Mouse (Mus musculus) MEL (cell line): ENCODE measurements around the gene Pgm2. TPM values are rescaled to one million over a fixed set of nuclear protein-coding genes. Genes with fewer than 3 reads are reported as not detected.

Experiments used
- DNase-seq: peaks from one replicate; pipeline ENCODE4 v3.0.0; 2011; ENCODE audit warnings: low read depth, low spot score
- H3K27ac ChIP-seq: 2 replicates; pipeline ENCODE4 v1.5.1; 2012; ENCODE audit warnings: low read depth, mild to moderate bottlenecking, control low read depth, low read length, moderate library complexity; ENCODE audit not compliant: control insufficient read depth
- H3K27me3 ChIP-seq, 2 experiments: fragments of 150-350 bp in 1 of 2; sonication (generic) in 1 of 2; 2 replicates each; pipeline ENCODE4 v1.6.1; 2012; ENCODE audit warnings: low read length in 2 of 2, mild to moderate bottlenecking in 2 of 2, improper control_type of control experiment in 1 of 2, moderate library complexity in 1 of 2; ENCODE audit not compliant: insufficient read depth in 2 of 2, control insufficient read depth in 1 of 2
- H3K36me3 ChIP-seq, 2 experiments: 2 replicates each; pipeline ENCODE4 v1.6.1; 2012 to 2014; ENCODE audit warnings: low read length in 2 of 2, improper control_type of control experiment in 1 of 2, inconsistent platforms in 1 of 2, mild to moderate bottlenecking in 1 of 2; ENCODE audit not compliant: insufficient read depth in 2 of 2, control insufficient read depth in 1 of 2
- H3K4me1 ChIP-seq, 2 experiments: fragments of 150-350 bp in 1 of 2; sonication (generic) in 1 of 2; 2 replicates each; pipeline ENCODE4 v1.6.1; 2012; ENCODE audit warnings: low read length in 2 of 2, improper control_type of control experiment in 1 of 2, mild to moderate bottlenecking in 1 of 2; ENCODE audit not compliant: insufficient read depth in 2 of 2, control insufficient read depth in 1 of 2
- H3K4me3 ChIP-seq, 2 experiments: fragments of 150-350 bp in 1 of 2; sonication (generic) in 1 of 2; 2 replicates each; pipeline ENCODE4 v1.5.1; 2012; ENCODE audit warnings: low read depth in 2 of 2, low read length in 2 of 2, mild to moderate bottlenecking in 2 of 2, moderate library complexity in 2 of 2, control low read depth in 1 of 2, improper control_type of control experiment in 1 of 2; ENCODE audit not compliant: control insufficient read depth in 1 of 2, insufficient read depth in 1 of 2
- H3K79me2 ChIP-seq: 2 replicates; pipeline ENCODE4 v1.6.1; 2012; ENCODE audit warnings: mild to moderate bottlenecking, low read length, moderate library complexity; ENCODE audit not compliant: control insufficient read depth, poor library complexity, insufficient read depth
- H3K9ac ChIP-seq: 2 replicates; pipeline ENCODE4 v1.6.1; 2012; ENCODE audit warnings: low read depth, mild to moderate bottlenecking, control low read depth, low read length, moderate library complexity; ENCODE audit not compliant: control insufficient read depth, poor library complexity, severe bottlenecking
- H3K9me3 ChIP-seq: fragments of 150-350 bp; sonication (generic); replicated peaks from 2 replicates; pipeline ENCODE4 v1.6.1; 2012; ENCODE audit warnings: mild to moderate bottlenecking, low read length, improper control_type of control experiment, moderate library complexity; ENCODE audit not compliant: insufficient read depth
- BHLHE40 ChIP-seq: IDR thresholded peaks from 2 replicates; pipeline ENCODE4 v1.6.1; 2012; ENCODE audit warnings: low read depth, mild to moderate bottlenecking, inconsistent platforms, low read length, improper control_type of control experiment, borderline replicate concordance
- CHD1 ChIP-seq: IDR thresholded peaks from 2 replicates; pipeline ENCODE4 v1.6.1; 2012; ENCODE audit warnings: low read depth, mild to moderate bottlenecking, inconsistent platforms, low read length, improper control_type of control experiment
- CHD2 ChIP-seq: IDR thresholded peaks from 2 replicates; pipeline ENCODE4 v1.6.1; 2011; ENCODE audit warnings: low read length, improper control_type of control experiment
- CTCF ChIP-seq, 3 experiments: IDR thresholded peaks in 2 of 3; conservative IDR thresholded peaks in 1 of 3; 2 replicates each; pipeline ENCODE4 v1.5.1; 2011 to 2012; ENCODE audit warnings: low read length in 3 of 3, low read depth in 2 of 3, mild to moderate bottlenecking in 2 of 3, improper control_type of control experiment in 1 of 3, inconsistent platforms in 1 of 3, mixed read lengths in 1 of 3, moderate library complexity in 1 of 3; ENCODE audit not compliant: control insufficient read depth in 1 of 3, insufficient read depth in 1 of 3, poor library complexity in 1 of 3, severe bottlenecking in 1 of 3
- E2F4 ChIP-seq: IDR thresholded peaks from 2 replicates; pipeline ENCODE4 v1.6.1; 2011; ENCODE audit warnings: low read depth, low read length, improper control_type of control experiment, borderline replicate concordance
- ELF1 ChIP-seq: IDR thresholded peaks from 2 replicates; pipeline ENCODE4 v1.6.1; 2014; ENCODE audit warnings: low read depth, mild to moderate bottlenecking, inconsistent platforms, low read length, improper control_type of control experiment, moderate library complexity
- EP300 ChIP-seq, 2 experiments: IDR thresholded peaks; 2 replicates each; pipeline ENCODE4 v1.6.1; 2011; ENCODE audit warnings: improper control_type of control experiment in 2 of 2, low read length in 2 of 2, low read depth in 1 of 2, mild to moderate bottlenecking in 1 of 2
- GATA1 ChIP-seq: IDR thresholded peaks from 2 replicates; pipeline ENCODE4 v1.6.1; 2011; ENCODE audit warnings: low read depth, low read length, improper control_type of control experiment
- HCFC1 ChIP-seq: IDR thresholded peaks from 2 replicates; pipeline ENCODE4 v1.6.1; 2012; ENCODE audit warnings: low read depth, mild to moderate bottlenecking, inconsistent platforms, low read length, improper control_type of control experiment, moderate library complexity
- MAFK ChIP-seq: IDR thresholded peaks from 2 replicates; pipeline ENCODE4 v1.6.1; 2011; ENCODE audit warnings: low read depth, mild to moderate bottlenecking, low read length, improper control_type of control experiment, borderline replicate concordance
- MAZ ChIP-seq: IDR thresholded peaks from 2 replicates; pipeline ENCODE4 v1.6.1; 2012; ENCODE audit warnings: low read depth, mild to moderate bottlenecking, inconsistent platforms, low read length, improper control_type of control experiment
- MXI1 ChIP-seq: IDR thresholded peaks from 2 replicates; pipeline ENCODE4 v1.6.1; 2011; ENCODE audit warnings: mild to moderate bottlenecking, low read depth, low read length, improper control_type of control experiment
- MYC ChIP-seq: IDR thresholded peaks from 2 replicates; pipeline ENCODE4 v1.6.1; 2011; ENCODE audit warnings: low read depth, mild to moderate bottlenecking, low read length, improper control_type of control experiment, moderate library complexity
- NELFE ChIP-seq: IDR thresholded peaks from 2 replicates; pipeline ENCODE4 v1.6.1; 2011; ENCODE audit warnings: low read depth, low read length, improper control_type of control experiment
- POLR2AphosphoS2 ChIP-seq: IDR thresholded peaks from 2 replicates; pipeline ENCODE4 v1.6.1; 2011; ENCODE audit warnings: low read length, improper control_type of control experiment
- RCOR1 ChIP-seq: IDR thresholded peaks from 2 replicates; pipeline ENCODE4 v1.6.1; 2012; ENCODE audit warnings: low read depth, mild to moderate bottlenecking, inconsistent platforms, low read length, improper control_type of control experiment
- SIN3A ChIP-seq: IDR thresholded peaks from 2 replicates; pipeline ENCODE4 v1.6.1; 2012; ENCODE audit warnings: low read length, improper control_type of control experiment, inconsistent platforms
- SMC3 ChIP-seq: IDR thresholded peaks from 2 replicates; pipeline ENCODE4 v1.6.1; 2011; ENCODE audit warnings: low read depth, low read length, improper control_type of control experiment
- UBTF ChIP-seq: IDR thresholded peaks from 2 replicates; pipeline ENCODE4 v1.6.1; 2012; ENCODE audit warnings: low read depth, mild to moderate bottlenecking, inconsistent platforms, low read length, improper control_type of control experiment, moderate library complexity, borderline replicate concordance; ENCODE audit not compliant: insufficient read depth
- ZNF384 ChIP-seq: IDR thresholded peaks from 2 replicates; pipeline ENCODE4 v1.6.1; 2012; ENCODE audit warnings: low read depth, mild to moderate bottlenecking, inconsistent platforms, low read length, improper control_type of control experiment
- polyA plus RNA-seq, 2 experiments: library from polyadenylated mRNA; stranded (reverse) in 1 of 2; unstranded in 1 of 2; fragments of >175 nt in 1 of 2; fragments of >200 nt in 1 of 2; gene quantifications; 2 replicates each; pipeline versions ENCODE4 v1.2.1 to v1.2.4; 2012; ENCODE audit warnings: low replicate concordance in 2 of 2, low read depth in 1 of 2; ENCODE audit not compliant: insufficient read length in 2 of 2, insufficient read depth in 1 of 2, missing spikeins in 1 of 2
- total RNA-seq: library from RNA; depleted of rRNA; stranded (reverse); fragments of 300-350 nt; gene quantifications from 2 replicates; pipeline ENCODE4 v1.2.3, GENCODE M21; 2012

Gene Pgm2
- total and polyA plus RNA-seq, 3 experiments = 22.0 to 64.0 TPM; not detected in 1

GRCm38 (mm10) chr5:64165826-64166225 lies 73.1 kb downstream of the Pgm2 start:
- DNase-seq = no peak
- Histone ChIP-seq H3K27me3 (no peaks in the 10 kb centered on the region), H3K36me3 (peaks cover 0 to 22% of the 10 kb centered on the region in 2 experiments; a peak in 2 of 4 replicates), H3K79me2 (peaks cover 2% of the 10 kb centered on the region; the same call in 1 of the 2 replicates), H3K9me3 (no peaks in the 10 kb centered on the region), H3K4me3 (no peak overlapping the region), H3K9ac (no peak overlapping the region), H3K27ac (no peak overlapping the region), H3K4me1 (peaks cover 18 to 29% of the 10 kb centered on the region in 2 experiments)
- TF ChIP-seq BHLHE40 (no peak), CTCF (IDR thresholded peaks at IDR 0.05 in 2 of 3, conservative IDR thresholded peaks at IDR 0.05 in 1 of 3; ENCODE audit: control insufficient read depth in 1 of 3, insufficient read depth in 1 of 3, low read depth in 2 of 3, low read length in 3 of 3, poor library complexity in 1 of 3, severe bottlenecking in 1 of 3) (no peak), CHD1 (no peak), RCOR1 (no peak), HCFC1 (no peak), MAFK (no peak), CHD2 (no peak), MXI1 (no peak), SMC3 (no peak), SIN3A (no peak), E2F4 (no peak), ELF1 (no peak), MYC (no peak), ZNF384 (no peak), NELFE (no peak), MAZ (no peak), POLR2AphosphoS2 (no peak), UBTF (no peak), GATA1 (no peak)

GRCm38 (mm10) chr5:64168990-64169540 lies 76.3 kb downstream of the Pgm2 start:
- TF ChIP-seq MAFK (no peak), EP300 (IDR thresholded peaks at IDR 0.05; ENCODE audit: low read depth in 1 of 2, low read length in 2 of 2) (0 out of 4 replicates have a peak, but pooled peaks have one; percentile 22 to 27)
- Histone ChIP-seq H3K36me3 (peaks cover 4 to 10% of the 10 kb centered on the region in 2 experiments), H3K4me3 (no peak overlapping the region), H3K27me3 (no peaks in the 10 kb centered on the region), H3K9ac (no peak overlapping the region), H3K4me1 (peaks cover 6 to 9% of the 10 kb centered on the region in 2 experiments), H3K27ac (no peak overlapping the region), H3K9me3 (no peaks in the 10 kb centered on the region), H3K79me2 (no peaks in the 10 kb centered on the region; the same call in 1 of the 2 replicates)
- peak; percentile 44 for DNase-seq
